Mouse (Mus musculus) liver, embryonic 15.5 days (tissue): ENCODE measurements around the gene Cbr2. TPM values are rescaled to one million over a fixed set of nuclear protein-coding genes. Genes with fewer than 3 reads are reported as not detected.

ENCODE experiments used
- ATAC-seq: fragments of 200-750 bp; cut with Nextera tagmentation; 2 replicates; pipeline ENCODE4 v1.8.0; 2017; ENCODE audit warnings: moderate number of reproducible peaks, mild to moderate bottlenecking, moderate library complexity; ENCODE audit not compliant: insufficient read depth
- H3K27ac ChIP-seq: fragments of 300-500 bp; sonication (generic); replicated peaks from 2 replicates; pipeline ENCODE4 v1.5.1; 2015; ENCODE audit warnings: mild to moderate bottlenecking, inconsistent platforms
- H3K27me3 ChIP-seq: fragments of 300-500 bp; sonication (generic); 2 replicates; pipeline ENCODE4 v1.6.1; 2015; ENCODE audit warnings: mild to moderate bottlenecking, inconsistent platforms
- H3K36me3 ChIP-seq: fragments of 300-500 bp; sonication (generic); replicated peaks from 2 replicates; pipeline ENCODE4 v1.6.1; 2015; ENCODE audit warnings: moderate library complexity, mild to moderate bottlenecking, inconsistent platforms
- H3K4me1 ChIP-seq: fragments of 300-500 bp; sonication (generic); replicated peaks from 2 replicates; pipeline ENCODE4 v1.6.1; 2015; ENCODE audit warnings: inconsistent platforms
- H3K4me2 ChIP-seq: fragments of 300-500 bp; sonication (generic); 2 replicates; pipeline ENCODE4 v1.6.1; 2015; ENCODE audit warnings: moderate library complexity, mild to moderate bottlenecking, inconsistent platforms
- H3K4me3 ChIP-seq: fragments of 300-500 bp; sonication (generic); replicated peaks from 2 replicates; pipeline ENCODE4 v1.5.1; 2015; ENCODE audit warnings: mild to moderate bottlenecking, inconsistent platforms
- H3K9ac ChIP-seq: fragments of 300-500 bp; sonication (generic); 2 replicates; pipeline ENCODE4 v1.6.1; 2015; ENCODE audit warnings: moderate library complexity, mild to moderate bottlenecking, inconsistent platforms
- H3K9me3 ChIP-seq: fragments of 300-500 bp; sonication (generic); replicated peaks from 2 replicates; pipeline ENCODE4 v1.6.1; 2016; ENCODE audit warnings: inconsistent platforms
- WGBS: fragments of 180-500 bp; shearing (Covaris S2); methylation state at CpG from one replicate; pipeline ENCODE4 v1.1.7; 2015; ENCODE audit warnings: mixed read lengths; ENCODE audit not compliant: insufficient replicate concordance; 5-methylcytosine and 5-hydroxymethylcytosine counted together
- polyA plus RNA-seq: library from polyadenylated mRNA; unstranded; fragments of >200 nt; fragmentation: Nextera tagmentation; extraction: Ambion mirVana; gene quantifications from 2 replicates; pipeline ENCODE4 v1.2.1, GENCODE M21; 2015

Gene Cbr2
- polyA plus RNA-seq, 1 experiment from 2014 or later: 0.37 TPM

DNA sequence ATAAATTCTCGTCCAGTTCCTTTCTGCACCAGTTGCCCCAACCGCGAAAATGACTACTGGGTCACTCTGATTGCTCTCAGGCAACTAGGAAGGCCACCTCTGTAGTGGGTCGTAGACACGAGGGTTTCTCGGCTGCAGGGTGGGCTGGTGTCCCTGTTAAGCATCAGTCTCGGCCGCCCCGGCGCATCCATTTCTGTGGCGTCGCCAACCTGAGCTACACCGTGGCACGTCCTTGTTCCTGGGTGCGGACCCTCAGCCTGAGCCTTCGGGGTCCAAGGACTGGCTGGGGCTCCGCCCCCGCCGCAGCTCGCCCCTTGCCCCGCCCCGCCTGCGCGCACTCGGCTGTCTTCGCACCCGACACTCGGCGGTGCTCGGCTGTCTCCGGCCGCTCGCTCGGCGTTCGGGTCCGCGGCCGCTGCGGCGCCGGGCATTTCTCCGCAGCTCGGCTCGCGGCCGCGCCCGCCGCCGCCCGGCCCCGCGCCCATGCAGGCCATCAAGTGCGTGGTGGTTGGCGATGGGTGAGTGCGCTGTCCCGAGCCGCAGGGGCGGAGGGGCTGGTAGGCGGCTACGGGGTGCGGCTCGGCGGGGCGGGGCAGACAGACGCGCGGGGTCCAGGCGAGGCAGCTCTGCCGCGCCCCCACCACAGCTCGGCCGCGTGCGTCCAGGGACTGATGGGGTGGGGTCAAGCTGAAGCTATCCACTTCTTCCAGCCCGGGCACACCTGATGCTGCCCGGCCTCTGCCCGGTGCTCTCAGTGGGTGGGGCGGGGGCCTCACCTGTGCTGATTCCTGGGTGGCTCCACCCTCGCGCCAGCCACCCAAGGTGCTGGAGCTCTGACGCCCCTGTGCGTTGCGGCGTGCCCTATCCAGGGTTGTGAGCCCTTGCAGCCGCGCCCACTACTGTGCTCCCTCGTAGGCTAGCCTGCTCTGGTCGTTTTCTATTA is 10.5 kb downstream of the Cbr2 start, which contains the start of gene Rac3:
Gene Rac3, plus strand, starts transcription at position 347 of the 943 bp plus-strand sequence.
- ATAC-seq: peak; percentile 29
- no peak within 1 kb of the TSS for H3K27ac ChIP-seq
- H3K9ac ChIP-seq: peak within 1 kb of the TSS; percentile 35; the same call in 1 of the 2 replicates

DNA sequence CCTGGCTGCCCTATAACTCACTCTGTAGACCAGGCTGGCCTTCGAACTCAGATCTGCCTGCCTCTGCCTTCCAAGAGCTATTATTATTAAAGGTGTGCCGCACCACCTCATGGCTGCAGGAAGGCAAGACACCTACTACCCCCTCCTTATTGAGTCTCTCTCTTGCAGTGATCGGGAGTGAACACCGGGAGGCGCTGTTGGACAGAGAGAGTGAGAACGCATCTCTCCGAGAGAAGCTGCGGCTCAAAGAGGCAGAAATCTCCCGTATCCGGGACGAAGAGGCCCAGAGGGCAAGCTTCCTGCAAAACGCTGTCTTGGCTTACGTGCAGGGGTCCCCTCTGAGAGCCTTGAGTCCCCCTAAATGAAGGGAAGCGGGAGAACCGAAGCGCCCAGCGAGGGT is 11.5 kb downstream of the Cbr2 start:
- ATAC-seq: no peak
- Histone ChIP-seq H3K9ac (no peak overlapping the region), H3K9me3 (no peaks in the 10 kb centered on the region), H3K4me2 (peak overlapping the region; percentile 80), H3K27me3 (peaks cover 39% of the 10 kb centered on the region), H3K27ac (no peak overlapping the region), H3K4me1 (peaks cover 19% of the 10 kb centered on the region), H3K36me3 (peaks cover 18% of the 10 kb centered on the region; the same call in 1 of the 2 replicates), H3K4me3 (peak overlapping the region; percentile 54; the same call in 1 of the 2 replicates)
- WGBS: 8% methylated on average over 17 of the region's 17 CpGs

More for the DNA sequence above, 10.5 kb downstream of the Cbr2 start, which contains the start of gene Rac3:
- Histone ChIP-seq H3K9me3 (no peaks in the 10 kb centered on the region), H3K4me2 (peak within 1 kb of the TSS; percentile 80), H3K4me3 (peak within 1 kb of the TSS; percentile 54), H3K4me1 (peaks cover 23% of the 10 kb centered on the region), H3K27me3 (peaks cover 39% of the 10 kb centered on the region), H3K36me3 (peaks cover 18% of the 10 kb centered on the region; the same call in 1 of the 2 replicates)
- WGBS: 1% methylated on average over 90 of the region's 90 CpGs

DNA sequence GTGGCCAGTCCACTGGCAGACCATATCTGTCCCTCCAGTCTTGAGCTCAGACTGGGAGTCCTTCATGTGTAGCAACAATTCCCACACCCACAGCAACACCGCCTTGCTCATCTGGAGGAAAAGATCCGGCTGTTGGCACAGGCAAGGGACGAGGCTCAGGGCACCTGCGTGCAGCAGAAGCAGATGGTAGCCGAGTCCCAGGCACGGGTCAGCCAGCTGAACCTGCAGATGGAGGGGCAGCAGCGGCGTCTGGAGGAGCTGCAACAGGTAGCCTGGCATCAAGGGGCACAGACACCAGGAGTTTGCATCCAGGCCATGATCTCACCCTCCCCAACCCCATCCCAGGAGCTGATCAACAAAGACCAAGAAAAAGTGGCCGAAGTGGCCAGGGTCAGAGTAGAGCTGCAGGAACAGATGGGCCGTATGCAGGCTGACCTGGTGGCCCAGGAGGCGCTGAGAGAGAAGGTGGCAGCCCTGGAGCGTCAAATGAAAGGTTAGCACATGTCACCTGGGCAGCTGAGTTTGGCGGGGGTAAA is 12.0 kb downstream of the Cbr2 start:
- Histone ChIP-seq H3K9ac (no peak overlapping the region), H3K27ac (no peak overlapping the region), H3K36me3 (peaks cover 18% of the 10 kb centered on the region; the same call in 1 of the 2 replicates), H3K4me3 (no peak overlapping the region), H3K4me2 (no peak overlapping the region), H3K9me3 (no peaks in the 10 kb centered on the region), H3K27me3 (peaks cover 39% of the 10 kb centered on the region), H3K4me1 (peaks cover 20% of the 10 kb centered on the region)
- 88% methylated on average over 13 of the region's 13 CpGs for WGBS
- ATAC-seq: no peak

DNA sequence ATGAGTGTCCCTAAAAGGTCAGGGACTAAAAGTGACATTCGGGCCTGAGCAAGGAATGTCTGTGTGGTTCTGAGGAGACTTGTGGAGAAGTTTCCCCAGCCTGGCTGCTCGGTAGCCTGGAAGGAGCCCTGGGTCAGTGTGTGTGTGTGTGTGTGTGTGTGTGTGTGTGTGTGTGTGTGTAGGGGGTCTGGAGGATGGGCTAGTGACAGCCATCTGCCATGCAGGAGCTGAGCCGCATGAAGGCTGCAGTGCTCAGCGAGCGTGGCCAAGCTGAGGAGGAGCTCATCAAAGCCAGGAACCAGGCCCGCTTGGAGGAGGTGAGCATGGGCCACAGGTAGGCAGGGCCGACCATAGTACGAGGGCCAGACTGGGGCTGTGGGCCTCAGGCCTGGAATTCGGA is 12.7 kb downstream of the Cbr2 start:
- no peak for ATAC-seq
- peaks cover 27% of the 10 kb centered on the region for H3K4me1 ChIP-seq
- no peaks in the 10 kb centered on the region for H3K9me3 ChIP-seq
- peaks cover 39% of the 10 kb centered on the region for H3K27me3 ChIP-seq
- peaks cover 18% of the 10 kb centered on the region; the same call in 1 of the 2 replicates for H3K36me3 ChIP-seq
- H3K9ac ChIP-seq: no peak overlapping the region
- no peak overlapping the region for H3K4me2 ChIP-seq
- 87% methylated on average over 9 of the region's 9 CpGs for WGBS
- H3K4me3 ChIP-seq: no peak overlapping the region
- no peak overlapping the region for H3K27ac ChIP-seq

DNA sequence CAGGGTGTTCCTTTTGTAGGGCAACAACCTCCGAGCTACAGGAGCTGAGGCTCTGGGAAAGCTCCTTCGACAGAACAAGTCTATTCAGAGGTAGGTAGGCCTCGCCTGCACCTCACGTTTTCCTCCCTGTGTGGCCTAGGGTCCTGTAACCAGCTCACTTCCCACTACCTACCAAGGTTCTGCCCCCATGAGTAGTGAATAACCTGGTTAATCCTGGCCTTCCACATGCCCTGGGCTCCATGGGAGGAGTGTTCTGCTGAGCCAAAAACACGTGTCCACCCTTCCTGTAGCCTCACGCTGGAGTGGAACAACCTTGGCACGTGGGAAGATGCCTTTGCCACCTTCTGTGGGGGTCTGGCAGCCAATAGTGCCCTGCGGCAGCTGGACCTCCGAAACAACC is 16.8 kb downstream of the Cbr2 start:
- Histone ChIP-seq H3K4me1 (peaks cover 24% of the 10 kb centered on the region), H3K9me3 (no peaks in the 10 kb centered on the region), H3K4me3 (no peak overlapping the region; the same call in 1 of the 2 replicates), H3K27ac (no peak overlapping the region), H3K9ac (no peak overlapping the region), H3K4me2 (peak overlapping the region; percentile 96), H3K36me3 (peaks cover 24% of the 10 kb centered on the region; the same call in 1 of the 2 replicates), H3K27me3 (peaks cover 4% of the 10 kb centered on the region)
- 81% methylated on average over 9 of the region's 9 CpGs for WGBS
- ATAC-seq: no peak

DNA sequence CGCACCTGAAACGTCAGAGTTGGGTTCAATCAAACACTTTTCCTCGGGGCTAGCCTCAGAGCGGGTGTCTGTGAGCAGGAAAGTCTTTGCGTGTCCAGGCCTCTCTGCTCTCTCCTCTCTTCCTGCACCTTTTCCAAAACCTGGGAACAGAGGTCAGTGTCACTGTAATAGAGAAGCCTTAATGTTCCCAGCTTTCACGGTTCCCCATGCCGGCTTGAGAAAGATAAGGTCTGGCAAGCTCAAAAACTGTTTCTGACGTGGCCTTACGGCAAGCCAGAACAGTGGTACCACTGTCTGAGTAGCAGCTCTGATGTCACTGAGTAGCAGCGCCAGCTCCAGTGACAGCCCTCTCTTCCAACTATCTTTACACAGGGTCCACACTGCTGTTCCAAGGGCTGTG is 17.4 kb downstream of the Cbr2 start:
- H3K9ac ChIP-seq: peak overlapping the region; percentile 64
- peak overlapping the region; percentile 96 for H3K4me2 ChIP-seq
- peaks cover 30% of the 10 kb centered on the region for H3K4me1 ChIP-seq
- H3K4me3 ChIP-seq: peak overlapping the region; percentile 71
- ATAC-seq: no peak
- WGBS: 35% methylated on average over 10 of the region's 10 CpGs
- peaks cover 29% of the 10 kb centered on the region; the same call in 1 of the 2 replicates for H3K36me3 ChIP-seq
- H3K27me3 ChIP-seq: no peaks in the 10 kb centered on the region
- H3K9me3 ChIP-seq: no peaks in the 10 kb centered on the region
- no peak overlapping the region; the same call in 1 of the 2 replicates for H3K27ac ChIP-seq

DNA sequence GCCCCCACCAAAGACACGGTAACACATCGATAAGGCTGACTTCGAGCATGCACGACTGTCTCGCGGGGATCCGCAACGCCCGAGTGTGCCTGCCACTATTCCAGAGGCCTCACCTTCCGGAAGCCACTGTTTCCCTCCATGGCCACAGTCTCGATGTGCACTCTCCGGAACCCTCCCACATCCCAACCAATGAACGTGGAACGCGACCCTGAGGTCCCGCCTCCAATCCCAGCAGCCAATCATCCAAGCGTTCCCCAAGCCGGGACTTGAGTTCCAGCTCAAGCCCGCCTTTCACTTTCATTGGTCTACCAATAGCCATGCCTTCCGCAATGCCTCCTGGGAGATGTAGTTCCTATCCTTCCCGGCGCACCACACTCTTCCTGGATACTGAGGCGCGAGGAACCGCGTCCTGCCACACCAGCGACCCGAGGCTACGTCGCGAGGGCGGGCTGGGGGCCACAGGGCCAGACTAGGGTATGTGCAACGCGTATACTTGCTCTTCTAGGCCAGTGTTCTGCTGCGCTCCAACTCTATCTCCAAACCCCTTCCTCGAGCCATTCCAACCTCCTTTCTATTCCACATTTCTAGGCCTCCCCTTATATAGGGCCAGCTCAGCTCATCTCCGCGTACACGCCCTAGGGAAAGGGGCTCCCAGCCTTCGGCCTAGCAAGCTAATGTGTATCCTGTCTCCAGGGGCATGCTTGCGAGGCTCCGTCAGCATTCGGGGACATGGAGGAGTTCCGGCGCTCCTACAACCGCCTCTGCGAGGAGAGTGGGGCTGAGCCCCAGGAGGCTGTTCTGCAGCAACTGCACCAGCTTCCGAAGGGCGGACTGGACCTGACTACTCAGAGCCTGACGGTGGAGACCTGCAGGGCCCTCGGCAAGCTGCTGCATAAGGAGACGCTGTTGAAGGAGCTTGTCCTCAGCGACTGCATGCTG is 18.1 kb downstream of the Cbr2 start, which contains the start of the genes Cenpx and Lrrc45:
Gene Cenpx, minus strand, starts transcription at position 159 of the 939 bp plus-strand sequence.
Gene Lrrc45, plus strand, starts transcription at position 346 of the 939 bp plus-strand sequence.
- Histone ChIP-seq H3K4me1 (peaks cover 30% of the 10 kb centered on the region), H3K4me2 (peak within 1 kb of the TSS; percentile 96), H3K27me3 (no peaks in the 10 kb centered on the region), H3K27ac (peak within 1 kb of the TSS; percentile 74), H3K9me3 (no peaks in the 10 kb centered on the region), H3K4me3 (peak within 1 kb of the TSS; percentile 71), H3K9ac (peak within 1 kb of the TSS; percentile 71), H3K36me3 (peaks cover 28% of the 10 kb centered on the region; the same call in 1 of the 2 replicates)
- 2% methylated on average over 53 of the region's 53 CpGs for WGBS
- peak; percentile 95 for ATAC-seq

DNA sequence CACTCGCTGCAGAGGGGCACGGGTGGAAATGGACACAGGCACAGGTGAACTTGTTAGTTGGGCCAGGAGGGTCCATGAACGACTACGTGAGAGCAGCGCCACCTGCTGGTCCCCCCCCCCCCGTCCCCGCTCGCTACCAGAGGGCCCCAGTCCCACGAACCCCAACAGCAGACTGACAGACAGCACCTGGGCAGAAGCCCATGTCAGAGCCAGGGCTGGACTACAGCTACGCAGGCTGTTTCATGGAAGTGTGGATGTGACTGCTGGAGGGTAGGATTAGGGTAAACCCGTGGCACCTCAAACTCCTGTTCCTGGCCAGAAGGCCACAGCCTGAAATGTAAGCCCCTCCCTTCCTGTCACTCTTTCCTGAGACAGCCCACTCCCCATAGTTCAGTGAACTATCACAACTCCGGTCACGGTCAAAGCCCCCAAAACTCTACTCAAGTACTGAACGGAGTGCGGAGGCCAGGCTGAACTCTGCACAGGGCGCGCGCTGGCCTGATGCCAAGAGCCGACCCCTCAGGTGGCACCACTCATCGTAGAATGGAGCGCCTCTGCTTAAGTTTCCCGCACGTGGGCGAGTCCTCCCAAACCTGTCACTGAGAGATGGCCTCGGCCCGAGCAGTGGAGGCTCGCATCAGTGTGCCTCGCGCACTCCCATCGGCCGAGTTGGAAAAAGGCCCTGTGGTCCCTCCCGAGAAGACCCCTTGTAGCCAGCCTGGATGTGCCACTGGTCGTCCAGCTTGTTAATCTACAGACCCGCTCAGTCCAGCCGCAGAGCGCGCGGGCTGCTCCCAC is 18.9 kb downstream of the Cbr2 start:
- Histone ChIP-seq H3K4me3 (peak overlapping the region; percentile 71), H3K9ac (peak overlapping the region; percentile 71), H3K9me3 (no peaks in the 10 kb centered on the region), H3K36me3 (peaks cover 19% of the 10 kb centered on the region; the same call in 1 of the 2 replicates), H3K4me2 (peak overlapping the region; percentile 96), H3K4me1 (peaks cover 30% of the 10 kb centered on the region), H3K27ac (peak overlapping the region; percentile 74), H3K27me3 (no peaks in the 10 kb centered on the region)
- ATAC-seq: peak; percentile 8
- WGBS: under 1% methylated on average over 38 of the region's 38 CpGs

DNA sequence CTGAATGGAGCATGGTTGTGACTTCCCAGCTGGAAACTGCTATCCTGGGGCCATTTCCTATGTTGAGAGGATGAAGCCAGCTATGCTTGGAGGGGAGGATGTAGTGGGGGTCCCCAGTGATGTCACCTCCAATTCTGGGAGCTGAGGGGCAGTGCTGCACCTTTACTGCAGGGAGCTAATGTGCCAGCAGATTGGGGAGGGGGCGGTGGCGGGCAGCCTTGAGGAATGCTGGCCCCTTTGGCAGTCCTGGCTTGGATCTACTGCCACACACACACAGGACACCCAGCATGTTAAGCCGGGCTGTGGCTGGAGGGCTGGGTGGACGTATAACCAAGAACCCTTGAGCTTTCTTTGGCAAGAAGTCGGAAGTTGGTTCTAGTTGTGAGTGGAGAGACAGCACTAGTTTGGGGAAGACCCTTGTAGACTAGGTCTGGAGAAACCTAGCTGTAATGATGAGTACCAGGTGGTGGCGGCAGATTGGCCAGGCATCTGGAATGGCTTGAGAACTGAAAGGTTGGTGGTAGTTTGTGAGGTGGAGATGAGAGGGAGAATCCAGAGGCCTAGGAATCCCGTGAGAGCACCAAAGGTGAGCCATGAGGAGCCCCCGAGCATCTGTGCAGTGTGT is 19.8 kb downstream of the Cbr2 start:
- ATAC-seq: no peak
- Histone ChIP-seq H3K36me3 (0 out of 2 replicates have a peak, but pooled peaks cover 14% of the 10 kb centered on the region), H3K4me3 (peak overlapping the region; percentile 71), H3K9me3 (no peaks in the 10 kb centered on the region), H3K4me1 (peaks cover 30% of the 10 kb centered on the region), H3K9ac (no peak overlapping the region), H3K27ac (no peak overlapping the region), H3K4me2 (peak overlapping the region; percentile 96), H3K27me3 (no peaks in the 10 kb centered on the region)
- 68% methylated on average over 8 of the region's 8 CpGs for WGBS
